Mouse (Mus musculus): ENCODE data around the gene Coq8b. TPM values are rescaled to one million over a fixed set of nuclear protein-coding genes. Genes with fewer than 3 reads are reported as not detected.

Gene Coq8b
- total RNA-seq, 2 experiments from 2014 or later = 8.2 to 13.0 TPM

DNA sequence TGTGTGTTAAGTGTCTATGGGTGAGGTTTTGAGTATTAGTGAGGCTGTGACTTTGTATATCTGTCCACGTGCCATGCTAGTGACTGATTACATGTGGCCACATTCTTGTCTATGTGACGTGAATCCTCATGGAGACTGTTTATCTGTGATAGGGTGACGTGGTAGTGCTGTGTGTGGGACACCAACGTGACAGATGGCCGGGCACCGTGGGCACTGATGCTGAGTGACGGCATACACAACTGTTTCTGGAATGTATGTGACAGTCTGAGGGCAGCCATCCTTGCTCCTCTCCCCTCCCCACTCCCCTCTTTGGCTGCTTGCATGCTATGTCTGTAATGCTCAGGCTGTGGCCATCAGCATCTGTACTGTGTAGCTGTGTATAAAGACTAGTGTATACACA, 28.0 kb downstream of the Coq8b start:
- ATAC-seq (replicated peaks; ENCODE audit: low FRiP score, low TSS enrichment, poor library complexity, severe bottlenecking) = no peak

DNA sequence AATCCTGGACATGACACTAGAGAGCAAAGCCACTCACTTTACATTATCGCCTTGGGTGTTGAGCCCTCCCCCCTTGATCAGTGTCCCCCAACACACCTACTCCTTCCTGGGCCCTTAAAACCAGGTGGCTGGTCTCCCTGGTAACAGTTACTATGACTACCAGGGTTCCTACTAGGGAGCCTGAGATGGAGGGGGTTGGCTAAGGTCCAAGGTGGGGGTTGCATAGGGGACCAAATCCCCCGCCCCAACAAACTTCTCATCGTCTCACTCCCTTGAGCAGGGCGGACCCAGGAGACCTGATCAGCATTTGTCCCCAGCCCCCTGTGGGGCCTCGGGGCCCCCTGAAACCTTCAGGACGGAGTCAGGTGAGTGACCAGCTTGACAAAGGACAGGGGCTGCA, 29.1 kb downstream of the Coq8b start:
- no peak for ATAC-seq (replicated peaks; ENCODE audit: low FRiP score, low TSS enrichment, poor library complexity, severe bottlenecking)

DNA sequence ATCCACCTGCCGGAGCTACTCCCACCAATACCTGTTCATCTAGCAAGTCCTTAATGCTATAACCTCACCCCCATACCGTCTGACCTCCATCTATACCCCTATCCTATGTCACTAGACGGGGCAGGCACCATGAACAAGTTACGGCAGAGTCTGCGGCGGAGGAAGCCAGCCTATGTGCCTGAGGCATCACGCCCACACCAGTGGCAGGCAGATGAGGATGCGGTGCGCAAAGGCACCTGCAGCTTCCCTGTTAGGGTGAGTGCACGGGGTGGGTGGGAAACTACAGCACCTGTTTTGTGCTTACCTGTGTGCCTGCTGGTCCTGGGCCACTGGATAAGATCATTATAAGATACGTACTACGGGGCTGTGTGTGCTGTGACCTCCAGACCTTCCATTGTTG, 31.9 kb downstream of the Coq8b start:
- no peak for ATAC-seq (replicated peaks; ENCODE audit: low FRiP score, low TSS enrichment, poor library complexity, severe bottlenecking)

DNA sequence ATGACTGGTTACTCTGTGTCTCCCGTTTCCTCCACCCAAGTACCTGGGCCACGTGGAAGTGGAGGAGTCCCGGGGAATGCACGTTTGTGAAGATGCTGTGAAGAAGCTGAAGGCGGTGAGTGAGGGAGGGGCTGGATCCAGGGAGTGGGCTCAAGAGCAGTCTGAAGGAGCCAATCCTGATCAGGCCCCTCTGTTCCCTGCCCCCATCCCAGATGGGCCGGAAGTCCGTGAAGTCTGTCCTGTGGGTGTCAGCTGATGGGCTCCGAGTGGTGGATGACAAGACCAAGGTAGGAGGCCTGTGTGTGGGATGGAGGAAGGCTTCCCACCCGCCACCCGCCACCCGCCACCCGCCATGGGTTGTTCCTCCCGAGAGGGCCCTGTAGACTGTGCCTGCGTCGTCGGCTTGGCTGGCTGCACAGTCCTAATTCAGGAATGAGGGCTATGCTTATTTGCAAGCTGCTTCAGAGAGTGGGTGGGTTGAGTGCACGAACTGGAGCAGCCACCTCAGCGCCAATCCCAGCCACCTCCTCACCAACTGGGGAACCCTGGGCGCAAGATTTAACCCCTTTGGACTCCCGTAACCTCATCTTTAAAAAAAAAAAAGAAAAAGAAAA, 33.8 kb downstream of the Coq8b start:
- no peak for ATAC-seq (replicated peaks; ENCODE audit: low FRiP score, low TSS enrichment, poor library complexity, severe bottlenecking)

DNA sequence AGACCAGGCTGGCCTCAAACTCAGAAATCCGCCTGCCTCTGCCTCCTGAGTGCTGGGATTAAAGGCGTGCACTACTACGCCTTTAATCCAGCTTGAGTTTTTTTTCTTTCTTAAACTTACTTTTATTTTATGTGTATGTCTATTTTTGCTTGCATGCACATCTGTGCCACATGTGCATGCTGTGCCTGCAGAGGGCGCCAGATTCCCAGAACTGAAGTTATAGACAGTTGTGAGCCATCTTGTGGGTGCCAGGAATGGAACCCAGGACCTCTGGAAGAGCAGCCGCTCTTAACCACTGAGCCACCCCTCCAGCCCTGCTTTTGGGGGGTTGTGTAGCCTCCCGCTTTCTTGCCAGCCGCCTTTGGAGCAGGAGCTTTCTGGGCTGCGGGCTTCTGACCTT, 38.6 kb downstream of the Coq8b start:
- ATAC-seq (replicated peaks; ENCODE audit: low FRiP score, low TSS enrichment, poor library complexity, severe bottlenecking) = no peak

DNA sequence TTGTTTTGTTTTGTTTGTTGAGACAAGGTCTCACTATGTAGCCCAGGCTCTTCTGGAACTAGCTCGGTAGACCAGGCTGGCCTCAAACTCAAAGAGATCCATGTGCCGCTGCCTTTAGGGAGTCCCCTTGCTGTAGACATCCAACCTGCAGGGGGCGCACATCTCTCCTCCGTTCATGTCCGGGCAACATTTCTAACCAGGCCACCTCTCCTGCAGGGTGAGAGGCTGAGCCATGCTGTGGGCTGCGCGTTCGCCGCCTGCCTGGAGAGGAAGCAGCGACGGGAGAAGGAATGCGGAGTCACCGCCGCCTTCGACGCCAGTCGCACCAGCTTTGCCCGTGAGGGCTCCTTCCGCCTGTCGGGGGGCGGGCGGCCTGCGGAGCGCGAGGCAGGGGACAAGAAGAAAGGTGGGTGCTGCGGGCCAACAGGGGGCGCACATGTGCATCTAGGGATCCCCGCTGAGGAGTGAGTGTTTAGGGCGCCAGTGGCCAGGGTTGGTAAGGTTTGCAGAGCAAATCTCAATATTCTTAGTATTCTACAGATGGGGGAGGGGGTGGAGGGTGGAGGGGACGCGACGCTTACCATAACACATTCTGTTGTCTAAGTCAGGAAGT, 41.0 kb downstream of the Coq8b start:
- ATAC-seq (replicated peaks; ENCODE audit: low FRiP score, low TSS enrichment, poor library complexity, severe bottlenecking) = no peak

DNA sequence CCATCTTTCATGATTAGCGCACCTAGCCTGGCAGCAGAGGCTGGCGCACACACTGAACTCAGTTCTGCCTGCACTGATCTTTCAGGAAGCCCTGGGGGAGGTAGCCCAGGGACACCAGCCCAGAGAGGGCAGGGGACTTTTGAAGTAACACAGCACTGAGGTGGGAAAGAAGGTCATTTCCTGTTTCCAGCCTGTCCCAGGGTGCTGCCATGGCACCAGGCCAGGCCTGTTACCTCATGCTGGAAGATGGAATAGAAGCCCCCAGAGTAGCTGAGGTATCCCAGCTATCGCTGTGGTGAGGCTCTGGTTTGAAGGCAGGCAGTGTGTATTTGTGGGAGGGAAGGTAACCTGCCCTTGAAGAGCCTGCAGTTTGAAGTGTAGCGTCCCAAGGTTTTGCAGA, 42.1 kb downstream of the Coq8b start:
- ATAC-seq (replicated peaks; ENCODE audit: low FRiP score, low TSS enrichment, poor library complexity, severe bottlenecking) = no peak

DNA sequence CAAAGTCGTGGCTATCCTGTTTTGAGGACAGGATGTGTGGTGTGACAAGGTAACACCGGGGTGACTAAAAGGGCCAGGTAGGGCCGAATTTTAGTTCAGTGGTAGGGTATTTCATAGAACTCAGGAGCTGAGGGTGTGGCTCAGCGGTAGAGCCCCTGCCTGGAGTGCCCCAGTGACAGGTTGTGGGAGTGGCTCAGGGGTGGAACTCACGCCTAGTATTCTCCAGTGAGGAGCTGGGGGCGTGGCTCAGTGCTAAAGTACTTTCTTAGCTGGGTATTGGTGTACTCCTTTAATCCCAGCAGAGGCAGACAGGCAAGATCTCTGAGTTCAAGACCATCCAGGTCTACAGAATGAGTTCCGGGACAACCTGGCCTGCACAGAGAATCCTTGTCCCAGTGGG, 43.2 kb downstream of the Coq8b start:
- ATAC-seq (replicated peaks; ENCODE audit: low FRiP score, low TSS enrichment, poor library complexity, severe bottlenecking) = peak; percentile 62

DNA sequence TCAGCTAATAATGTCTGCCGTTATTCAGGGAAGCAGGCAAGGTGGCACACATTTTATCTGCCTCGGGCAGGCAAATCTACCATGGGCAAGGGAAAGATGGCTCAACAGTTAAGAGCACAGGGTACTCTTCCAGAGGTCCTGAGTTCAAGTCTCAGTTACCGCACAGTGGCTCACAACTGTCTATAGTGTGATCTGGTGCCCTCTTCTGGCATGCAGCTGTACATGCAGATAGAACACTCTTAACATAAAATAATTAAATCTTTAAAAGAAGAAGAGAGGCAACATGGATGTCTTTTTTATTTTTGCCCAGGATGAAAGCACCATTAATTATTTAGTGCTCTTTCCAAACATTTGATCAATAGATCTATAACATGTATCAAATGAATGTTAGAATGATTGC, 44.4 kb downstream of the Coq8b start:
- ATAC-seq (replicated peaks; ENCODE audit: low FRiP score, low TSS enrichment, poor library complexity, severe bottlenecking) = no peak

DNA sequence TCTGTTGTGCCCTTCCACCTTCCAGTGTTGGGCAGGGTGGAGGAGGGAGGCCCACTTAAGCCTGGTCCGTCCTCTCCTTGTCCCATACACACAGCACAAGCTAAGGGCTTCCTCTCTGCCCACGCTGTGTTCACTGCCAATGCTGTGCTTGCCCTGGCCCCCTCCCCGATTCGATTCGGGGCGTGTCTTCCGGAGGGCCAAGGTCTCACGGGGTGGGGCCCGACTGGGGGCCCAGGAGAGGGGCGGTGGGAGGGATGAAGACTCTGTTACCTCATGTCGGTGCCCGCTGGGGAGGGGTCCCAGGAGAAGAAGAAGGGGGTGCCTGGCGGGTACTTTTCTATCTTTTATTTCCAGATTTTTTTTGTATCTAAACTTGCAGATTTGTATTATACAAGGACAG, 48.9 kb downstream of the Coq8b start:
- ATAC-seq (replicated peaks; ENCODE audit: low FRiP score, low TSS enrichment, poor library complexity, severe bottlenecking) = no peak

- no peak for ATAC-seq (replicated peaks; ENCODE audit: low FRiP score, low TSS enrichment, poor library complexity, severe bottlenecking)
Observed at GRCm38 (mm10) chr7:27282225-27282624, 49.4 kb downstream of the Coq8b start.

- peak; percentile 42 for ATAC-seq (replicated peaks; ENCODE audit: low FRiP score, low TSS enrichment, poor library complexity, severe bottlenecking)
Observed at GRCm38 (mm10) chr7:27284865-27285697, 52.3 kb downstream of the Coq8b start.

GRCm38 (mm10) chr7:27285698-27286066, 52.9 kb downstream of the Coq8b start:
- ATAC-seq (replicated peaks; ENCODE audit: low FRiP score, low TSS enrichment, poor library complexity, severe bottlenecking) = peak; percentile 89

DNA sequence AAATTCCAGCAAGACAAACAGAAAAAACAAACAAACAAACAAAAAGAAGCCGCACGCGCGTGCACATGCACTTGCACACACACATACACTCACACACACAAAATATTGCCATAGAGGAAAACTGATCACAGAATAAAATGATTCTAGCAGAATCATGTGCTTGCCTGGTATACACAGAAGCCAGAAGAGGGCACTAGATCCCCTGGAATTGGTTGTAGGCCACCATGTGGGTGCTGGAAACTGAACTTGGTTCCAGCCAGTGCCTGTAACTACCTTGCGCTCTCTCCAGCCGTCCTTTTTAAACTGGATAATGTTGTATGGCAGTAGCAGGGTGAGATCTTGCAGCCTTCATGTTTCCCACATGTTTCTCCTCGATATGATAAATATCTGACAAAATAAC, 55.9 kb downstream of the Coq8b start:
- ATAC-seq (replicated peaks; ENCODE audit: low FRiP score, low TSS enrichment, poor library complexity, severe bottlenecking) = no peak

DNA sequence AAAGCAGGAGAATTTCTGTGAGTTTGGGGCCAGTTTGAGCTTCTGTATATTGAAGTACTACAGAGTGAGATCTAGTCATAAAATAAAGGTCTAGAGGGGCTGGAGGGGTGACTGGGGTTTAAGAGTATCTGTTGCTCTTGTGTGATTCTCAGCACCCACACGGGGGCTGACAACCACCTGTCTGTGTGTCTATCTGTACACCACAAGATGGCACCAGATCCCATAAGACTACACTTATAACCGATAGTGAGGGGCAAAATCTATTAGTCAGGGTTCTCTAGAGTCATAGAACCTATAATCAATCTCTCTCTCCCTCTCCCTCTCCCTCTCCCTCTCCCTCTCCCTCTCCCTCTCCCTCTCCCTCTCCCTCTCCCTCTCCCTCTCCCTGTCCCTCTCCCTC, 57.7 kb downstream of the Coq8b start:
- ATAC-seq (replicated peaks; ENCODE audit: low FRiP score, low TSS enrichment, poor library complexity, severe bottlenecking) = no peak

DNA sequence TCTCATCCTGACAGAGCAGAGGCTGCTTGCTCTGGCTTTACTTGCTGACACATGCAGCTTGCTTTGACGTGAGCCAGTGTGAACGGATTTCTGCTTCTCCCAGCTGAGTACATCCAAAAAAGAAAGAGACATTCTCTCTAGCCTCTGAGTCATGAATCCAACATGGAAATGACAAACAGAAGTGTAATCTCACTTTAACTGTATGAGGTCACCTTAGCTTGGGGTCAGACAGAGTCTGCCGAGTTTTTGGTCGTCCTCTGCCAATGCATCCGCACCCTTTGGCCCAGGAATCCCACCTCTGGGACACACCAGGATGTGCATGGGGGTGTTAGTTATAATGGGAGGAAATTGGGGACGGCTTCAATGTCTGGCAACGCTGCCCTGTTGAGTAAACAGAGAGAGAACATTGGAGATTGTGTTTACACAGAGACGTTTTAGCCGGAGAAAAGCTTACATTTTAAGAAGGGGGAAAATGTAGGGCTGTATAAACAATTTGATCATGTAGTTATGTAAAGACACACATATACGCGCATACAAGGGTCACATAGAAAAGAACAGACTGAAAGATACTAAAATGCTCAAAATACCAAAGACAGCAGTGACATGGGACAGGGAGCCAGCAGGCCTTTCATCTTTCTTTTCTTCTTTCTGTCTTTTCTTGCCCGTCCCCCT, 59.1 kb downstream of the Coq8b start:
- no peak for ATAC-seq (replicated peaks; ENCODE audit: low FRiP score, low TSS enrichment, poor library complexity, severe bottlenecking)

- no peak for ATAC-seq (replicated peaks; ENCODE audit: low FRiP score, low TSS enrichment, poor library complexity, severe bottlenecking)
Observed at GRCm38 (mm10) chr7:27295956-27296355, 63.1 kb downstream of the Coq8b start.

DNA sequence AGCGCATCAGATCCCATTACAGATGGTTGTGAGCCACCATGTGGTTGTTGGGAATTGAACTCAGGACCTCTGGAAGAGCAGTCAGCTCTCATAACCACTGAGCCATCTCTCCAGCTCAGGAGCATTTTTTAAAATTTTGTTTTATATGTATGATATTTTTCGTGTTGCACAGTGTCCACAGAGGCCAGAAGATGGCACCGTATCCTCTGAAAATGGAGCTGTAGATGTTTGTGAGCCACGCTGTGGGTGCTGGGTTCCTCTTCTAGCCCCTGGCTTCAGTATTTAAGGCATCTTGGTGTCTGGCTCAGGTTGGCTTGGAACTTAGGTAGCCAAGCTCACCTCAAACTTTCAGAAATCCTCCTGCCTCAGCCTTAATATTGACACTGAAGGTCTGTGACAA, 63.7 kb downstream of the Coq8b start:
- no peak for ATAC-seq (replicated peaks; ENCODE audit: low FRiP score, low TSS enrichment, poor library complexity, severe bottlenecking)

DNA sequence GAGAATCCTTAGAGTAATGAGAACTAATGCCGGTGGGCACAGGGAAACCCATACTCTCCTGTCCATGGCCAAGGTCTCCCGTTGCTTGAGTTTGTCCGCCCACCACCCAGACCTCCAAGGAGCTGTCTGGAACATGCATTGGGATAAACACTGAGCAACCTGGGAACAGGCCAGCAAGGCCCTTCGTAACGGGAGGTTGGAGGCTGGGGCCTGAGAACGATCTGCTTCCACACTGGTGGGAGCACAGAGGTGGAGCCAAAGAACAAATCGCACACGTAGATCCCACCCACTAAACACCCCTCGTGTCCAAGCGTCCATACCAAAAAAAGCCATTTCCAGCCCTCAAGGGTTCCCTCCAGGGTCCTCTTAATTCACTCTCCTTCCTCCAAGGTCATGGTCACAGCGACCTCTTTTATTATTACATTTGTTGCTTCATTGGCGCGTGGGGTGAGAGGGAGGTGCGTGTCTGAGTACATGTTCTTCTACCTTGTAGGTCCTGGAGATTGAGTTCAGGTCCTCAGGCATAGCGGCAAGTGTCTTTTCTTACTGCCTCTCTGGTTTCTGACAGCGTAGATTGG, 65.3 kb downstream of the Coq8b start:
- ATAC-seq (replicated peaks; ENCODE audit: low FRiP score, low TSS enrichment, poor library complexity, severe bottlenecking) = no peak

DNA sequence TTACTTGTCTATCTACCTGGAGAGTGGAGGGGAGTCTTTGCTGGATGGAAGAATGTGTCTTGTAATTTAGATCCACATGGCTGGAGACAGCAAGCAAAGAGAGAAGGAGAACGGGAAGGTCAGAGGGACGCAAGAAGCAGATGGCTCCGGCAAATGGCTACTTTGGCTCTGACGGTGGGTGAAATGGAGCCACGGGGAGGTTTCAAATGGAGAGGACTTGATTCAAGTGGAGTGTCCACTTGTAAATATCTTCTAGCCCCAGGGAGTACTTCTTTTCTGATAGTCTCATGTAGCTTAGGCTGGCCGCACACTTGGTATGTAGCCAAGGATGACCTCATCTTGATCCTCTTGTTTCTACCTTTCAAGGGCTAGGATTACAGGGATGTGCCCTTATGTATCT, 66.0 kb downstream of the Coq8b start:
- ATAC-seq (replicated peaks; ENCODE audit: low FRiP score, low TSS enrichment, poor library complexity, severe bottlenecking) = no peak
